Mouse (Mus musculus): ENCODE measurements around the gene Nupl1.

- no peak for TF ChIP-seq POLR2A (IDR thresholded peaks at IDR 0.05; ENCODE audit: borderline replicate concordance, extremely low read depth, low read depth, low read length)
- TF ChIP-seq CTCF (IDR thresholded peaks at IDR 0.05; ENCODE audit: insufficient read depth, low read length) = no peak
Observed at GRCm38 (mm10) chr14:60238551-60238950, 12.7 kb downstream of the Nupl1 start.

All from lung, adult 2 months (tissue).